Mouse (Mus musculus): ENCODE data around the gene N4bp1. TPM values are rescaled to one million over a fixed set of nuclear protein-coding genes. Genes with fewer than 3 reads are reported as not detected.
A peak's percentile ranks its signal among the peaks of the same experiment; 100 is the strongest.

N4bp1 gene
- total RNA-seq, 2 experiments from 2014 or later = 14.3 to 14.9 TPM

- DNase-seq = no peak
Measured at GRCm38 (mm10) chr8:86861516-86861915, 23.5 kb downstream of the N4bp1 start.

DNA sequence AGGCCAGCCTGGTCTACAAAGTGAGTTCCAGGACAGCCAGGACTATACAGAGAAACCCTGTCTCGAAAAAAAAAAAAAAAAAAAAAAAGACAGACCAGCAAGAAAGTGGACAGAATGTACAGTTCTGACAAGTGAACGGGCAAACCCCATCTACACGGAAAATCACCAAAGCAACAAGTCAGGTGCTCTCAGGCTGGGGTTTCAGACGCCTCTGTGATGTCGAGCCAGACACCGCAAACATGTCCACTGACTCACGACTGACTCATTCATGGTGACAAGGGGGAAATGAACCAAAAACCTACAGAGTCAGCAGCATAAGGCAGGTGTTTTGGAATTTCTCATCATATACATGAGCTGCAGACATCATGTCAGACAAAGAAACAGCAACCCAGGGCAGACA lies 28.8 kb downstream of the N4bp1 start:
- no peak for DNase-seq

DNA sequence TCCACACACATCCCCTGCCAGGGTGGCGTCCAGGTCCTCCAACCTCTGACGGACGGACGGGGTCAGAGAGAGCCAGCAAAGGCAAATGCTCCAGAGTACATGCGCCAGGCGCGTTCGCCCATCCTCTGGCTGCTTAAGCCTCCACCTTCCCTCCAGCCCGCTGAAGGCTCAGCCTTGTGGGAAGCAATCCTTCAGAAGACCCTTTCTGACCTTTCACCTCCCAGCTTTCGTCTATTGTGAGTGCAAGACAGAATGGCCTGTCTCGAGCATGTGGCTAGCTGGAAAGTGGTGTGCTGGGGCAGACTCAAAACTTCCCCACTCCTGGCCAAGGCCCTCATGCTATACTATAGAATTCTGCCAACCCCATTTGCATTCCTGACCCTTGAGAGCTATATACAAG lies 30.4 kb downstream of the N4bp1 start:
- no peak for DNase-seq

- DNase-seq = no peak
Measured at GRCm38 (mm10) chr8:86853989-86854373, 31.1 kb downstream of the N4bp1 start.

- DNase-seq = no peak
Measured at GRCm38 (mm10) chr8:86853266-86853988, 31.6 kb downstream of the N4bp1 start.

DNA sequence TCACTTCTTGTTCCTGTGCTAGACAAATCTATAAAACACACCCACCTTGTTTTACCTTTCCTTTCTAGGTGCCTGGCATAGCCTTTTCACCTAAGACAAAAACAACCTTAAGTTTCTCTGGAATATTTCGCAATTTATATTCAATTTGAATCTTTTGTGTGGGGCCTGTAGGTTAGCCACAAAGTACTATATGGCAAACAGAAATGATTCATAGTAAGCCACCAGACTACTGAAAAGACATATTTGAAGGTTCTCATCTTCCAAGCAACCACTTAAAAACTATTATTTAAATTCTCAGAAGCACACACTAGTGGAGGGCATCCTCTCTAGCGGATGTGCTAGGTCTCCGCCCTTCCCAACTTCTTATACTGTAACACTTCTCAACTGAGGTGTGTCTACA lies 32.6 kb downstream of the N4bp1 start:
- DNase-seq = no peak

DNA sequence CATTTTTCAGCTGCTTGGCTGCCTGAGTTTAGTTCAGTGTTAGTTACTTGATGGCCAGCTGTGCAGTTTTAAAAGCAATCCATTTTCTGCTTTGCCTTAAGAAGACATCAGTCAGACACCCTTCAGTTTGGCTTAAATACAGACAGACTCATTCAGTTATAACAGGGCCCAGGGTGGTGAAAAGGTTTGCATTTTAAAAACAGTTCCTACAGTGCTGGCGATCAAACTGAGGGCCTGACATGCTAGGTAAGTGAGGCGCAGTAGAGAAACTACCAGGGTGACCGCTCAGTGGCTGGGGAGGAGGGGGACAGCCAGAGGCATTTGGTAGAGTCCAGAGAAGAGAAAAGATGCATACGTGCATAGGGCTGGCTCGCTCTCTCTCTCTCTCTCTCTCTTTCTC lies 36.2 kb downstream of the N4bp1 start:
- DNase-seq = no peak

DNA sequence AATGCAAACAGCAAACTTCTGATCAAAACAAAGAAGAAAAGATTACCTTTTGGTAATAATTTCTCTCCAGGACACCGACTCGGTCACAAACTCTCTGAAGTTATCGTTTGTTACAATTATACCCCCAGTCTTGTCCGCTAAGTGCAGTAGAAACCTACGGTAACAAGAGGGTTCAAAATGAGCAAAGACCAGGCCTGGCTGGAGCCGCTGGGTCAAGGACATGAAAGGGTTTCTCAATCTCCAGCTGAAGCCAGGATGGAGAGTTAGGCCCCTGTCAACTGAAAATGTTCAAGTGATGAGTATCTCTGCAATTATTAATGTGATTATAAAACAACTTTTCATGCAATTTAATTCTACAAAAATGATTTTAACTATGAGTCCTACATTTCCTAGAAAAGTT lies 36.7 kb downstream of the N4bp1 start:
- no peak for DNase-seq

- no peak for DNase-seq
Measured at GRCm38 (mm10) chr8:86847091-86847490, 38.0 kb downstream of the N4bp1 start.

- no peak for DNase-seq
Measured at GRCm38 (mm10) chr8:86845875-86846274, 39.2 kb downstream of the N4bp1 start.

GRCm38 (mm10) chr8:86844856-86845255 lies 40.2 kb downstream of the N4bp1 start:
- DNase-seq = no peak

DNA sequence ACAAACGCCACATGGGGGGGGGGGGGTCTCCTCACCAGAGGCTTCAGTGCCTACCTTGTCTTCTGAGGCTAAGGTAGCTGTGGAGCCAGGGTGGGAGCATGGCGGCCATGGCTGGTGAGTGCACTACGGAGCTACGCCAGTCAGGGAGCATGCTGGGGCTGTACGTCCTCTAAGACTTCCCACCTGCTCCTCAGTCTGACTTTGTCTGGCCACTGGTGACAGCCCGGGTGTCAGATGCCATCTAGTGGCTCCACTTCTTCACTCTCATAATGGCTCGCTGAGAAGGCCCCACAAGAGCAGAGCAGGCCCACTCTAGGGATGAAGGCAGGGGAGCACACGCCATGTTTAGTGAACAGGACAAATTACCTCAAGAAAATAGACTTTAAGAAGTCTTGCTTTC lies 41.2 kb downstream of the N4bp1 start:
- DNase-seq = peak; percentile 42

GRCm38 (mm10) chr8:86841556-86842309 lies 43.3 kb downstream of the N4bp1 start:
- no peak for DNase-seq

- no peak for DNase-seq
Measured at GRCm38 (mm10) chr8:86840120-86840693, 44.9 kb downstream of the N4bp1 start.

GRCm38 (mm10) chr8:86838707-86839438 lies 46.2 kb downstream of the N4bp1 start:
- DNase-seq = no peak

DNA sequence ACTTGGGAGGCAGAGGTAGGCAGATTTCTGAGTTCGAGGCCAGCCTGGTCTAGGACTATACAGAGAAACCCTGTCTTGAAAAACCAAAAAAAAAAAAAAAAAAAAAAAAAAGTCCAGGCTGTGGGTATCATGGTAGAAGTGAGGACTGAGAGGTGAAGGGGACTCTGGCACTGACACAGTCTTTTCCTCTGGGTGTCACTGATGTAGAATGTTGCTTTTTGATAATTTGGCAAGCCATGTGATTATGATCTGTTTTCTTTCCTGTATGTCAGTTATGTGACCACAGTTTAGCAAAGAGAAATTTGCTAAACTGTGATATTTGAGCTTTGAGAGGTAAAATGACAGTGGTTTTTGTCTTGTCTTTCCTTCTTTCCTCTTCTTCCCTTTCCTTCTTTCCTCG lies 47.8 kb downstream of the N4bp1 start:
- no peak for DNase-seq

DNA sequence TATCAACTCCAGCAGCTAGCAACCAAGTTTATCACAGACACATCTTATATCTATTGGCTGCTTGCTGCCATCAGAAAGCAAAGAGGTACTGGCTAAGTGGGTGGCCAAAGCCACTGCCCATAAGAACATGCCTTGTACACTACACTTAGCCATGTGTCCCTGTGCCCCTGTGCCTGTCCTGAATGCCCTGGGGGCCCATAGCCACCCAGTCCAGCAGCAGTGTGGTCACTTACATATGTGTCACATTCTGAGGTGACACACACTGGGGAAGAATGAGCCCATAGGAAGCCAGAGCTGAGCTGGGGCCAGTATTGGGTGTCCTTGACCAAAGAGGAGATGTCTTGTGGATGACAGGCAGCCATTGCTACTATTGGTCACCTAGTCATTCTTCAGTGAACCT lies 49.2 kb downstream of the N4bp1 start:
- DNase-seq = no peak

- DNase-seq = no peak
Measured at GRCm38 (mm10) chr8:86834496-86835260, 50.4 kb downstream of the N4bp1 start.

DNA sequence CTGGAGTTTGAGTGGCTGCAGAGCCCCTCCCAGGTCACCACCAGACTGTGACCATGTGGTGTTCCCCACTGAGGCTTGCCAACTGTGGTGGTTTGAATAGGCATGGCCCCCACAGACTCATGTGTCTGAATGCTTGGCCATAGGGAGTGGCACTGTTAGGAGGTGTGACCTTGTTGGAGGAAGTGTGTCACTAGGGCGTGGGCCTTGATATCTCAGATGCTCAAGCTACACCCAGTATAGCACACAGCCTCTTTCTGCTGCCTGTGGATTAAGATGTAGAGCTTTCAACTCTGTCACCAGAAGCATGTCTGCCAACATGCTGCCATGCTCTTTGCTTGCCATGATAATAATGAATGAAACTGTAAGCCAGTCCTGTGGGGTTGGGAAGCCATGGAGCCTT lies 51.1 kb downstream of the N4bp1 start:
- no peak for DNase-seq

- no peak for DNase-seq
Measured at GRCm38 (mm10) chr8:86828925-86829324, 56.1 kb downstream of the N4bp1 start.

GRCm38 (mm10) chr8:86827199-86827598 lies 57.9 kb downstream of the N4bp1 start:
- no peak for DNase-seq

DNA sequence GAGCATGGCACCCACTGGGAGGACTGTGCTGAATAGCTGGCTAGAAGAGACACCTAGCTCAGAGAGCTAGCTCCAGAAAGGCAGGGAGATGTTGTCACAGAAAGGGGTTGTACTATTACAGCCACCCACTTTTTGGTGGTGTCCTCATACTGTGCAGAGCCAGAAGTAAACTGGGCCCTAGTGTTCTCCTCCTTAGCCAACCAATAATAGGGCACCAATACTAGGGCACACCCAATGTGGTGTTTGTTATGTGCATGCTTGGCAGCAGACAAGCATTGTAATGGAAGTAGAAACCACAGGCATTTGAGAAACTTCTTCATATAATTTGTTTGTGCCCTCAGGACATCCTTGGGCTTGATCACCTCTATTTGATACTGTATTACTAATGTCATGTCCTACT lies 58.5 kb downstream of the N4bp1 start:
- DNase-seq = no peak
